Mouse (Mus musculus): ENCODE results near the gene Scn3b.

DNA sequence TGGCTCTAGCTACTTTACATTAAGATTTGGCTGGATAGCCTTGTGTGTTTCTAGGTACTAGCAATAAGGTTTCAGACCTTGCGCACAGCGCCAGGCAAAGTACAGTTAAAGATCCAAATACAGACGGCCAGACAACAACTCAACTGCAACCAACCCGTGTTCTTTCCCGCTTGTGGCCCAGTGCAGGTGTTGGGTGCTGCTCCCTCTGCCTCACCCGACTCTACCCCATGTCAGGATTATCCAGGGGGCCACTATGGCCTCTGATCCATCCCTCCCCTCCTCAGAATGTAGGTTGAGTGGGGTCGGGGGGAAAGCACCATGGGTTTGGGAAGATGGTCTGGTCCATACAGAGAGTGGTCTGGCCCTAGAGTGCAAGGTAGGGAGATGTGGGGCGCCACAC, 24.3 kb downstream of the Scn3b start:
- TF ChIP-seq CTCF (conservative IDR thresholded peaks at IDR 0.05; ENCODE audit: low read length) (no peak), POU5F1 (IDR thresholded peaks at IDR 0.05; ENCODE audit: borderline replicate concordance, low read length) (no peak), NANOG (IDR thresholded peaks at IDR 0.05; ENCODE audit: borderline replicate concordance, low read length) (no peak)

All from E14TG2a.4 (cell line).